Mouse (Mus musculus): ENCODE measurements around the gene Sycp2l.
A peak's percentile ranks its signal among the peaks of the same experiment; 100 is the strongest.
"Not testable (repeated sequence)": the region's sequence is repeated elsewhere in the genome, so short reads cannot be mapped to it uniquely, and the experiment has no call there.

Gene Sycp2l

GRCm38 (mm10) chr13:41128326-41128725, 14.2 kb downstream of the Sycp2l start:
- no peak for DNase-seq

- no peak for DNase-seq
Measured at GRCm38 (mm10) chr13:41129061-41129460, 15.0 kb downstream of the Sycp2l start.

GRCm38 (mm10) chr13:41134901-41135300, 20.8 kb downstream of the Sycp2l start:
- DNase-seq: peak; percentile 52 to 63

GRCm38 (mm10) chr13:41145433-41145970, 31.4 kb downstream of the Sycp2l start:
- no peak for DNase-seq

GRCm38 (mm10) chr13:41146271-41146670, 32.2 kb downstream of the Sycp2l start:
- DNase-seq: peak; percentile 55 to 72

GRCm38 (mm10) chr13:41153146-41153545, 39.0 kb downstream of the Sycp2l start:
- DNase-seq: no peak

- no peak for DNase-seq
Measured at GRCm38 (mm10) chr13:41158426-41158825, 44.3 kb downstream of the Sycp2l start.

GRCm38 (mm10) chr13:41187886-41188285, 73.8 kb downstream of the Sycp2l start:
- DNase-seq: no peak

- DNase-seq: no peak
Measured at GRCm38 (mm10) chr13:41195640-41196333, 81.7 kb downstream of the Sycp2l start.

GRCm38 (mm10) chr13:41200861-41201260, 86.8 kb downstream of the Sycp2l start:
- no peak for DNase-seq

- no peak for DNase-seq
Measured at GRCm38 (mm10) chr13:41203289-41203688, 89.2 kb downstream of the Sycp2l start.

- DNase-seq: no peak
Measured at GRCm38 (mm10) chr13:41203691-41204090, 89.6 kb downstream of the Sycp2l start.

GRCm38 (mm10) chr13:41205568-41205967, 91.5 kb downstream of the Sycp2l start:
- not testable (repeated sequence) for DNase-seq

- no peak for DNase-seq
Measured at GRCm38 (mm10) chr13:41206241-41206640, 92.1 kb downstream of the Sycp2l start.

- no peak for DNase-seq
Measured at GRCm38 (mm10) chr13:41211276-41211675, 97.2 kb downstream of the Sycp2l start.

- no peak for DNase-seq
Measured at GRCm38 (mm10) chr13:41212558-41213322, 98.6 kb downstream of the Sycp2l start.

- no peak for DNase-seq
Measured at GRCm38 (mm10) chr13:41215669-41216068, 101.6 kb downstream of the Sycp2l start.

- DNase-seq: no peak
Measured at GRCm38 (mm10) chr13:41216236-41216635, 102.1 kb downstream of the Sycp2l start.

GRCm38 (mm10) chr13:41219056-41219455, 104.9 kb downstream of the Sycp2l start:
- no peak for DNase-seq

GRCm38 (mm10) chr13:41219687-41220303, 105.7 kb downstream of the Sycp2l start:
- peak; percentile 19 to 25 for DNase-seq

- DNase-seq: peak; percentile 31 to 50
Measured at GRCm38 (mm10) chr13:41220304-41220834, 106.3 kb downstream of the Sycp2l start, which contains the start of gene Elovl2. TSS of gene Elovl2 (minus strand) at chr13:41220405.
